Mouse (Mus musculus) liver, postnatal 0 days (tissue): ENCODE data around the gene Trim23.
"Not testable (repeated sequence)": the region's sequence is repeated elsewhere in the genome, so short reads cannot be mapped to it uniquely, and the experiment has no call there.

Experiments used
- CTCF ChIP-seq: sonication (generic); IDR thresholded peaks from 2 replicates; pipeline ENCODE4 v1.5.1; 2016; ENCODE audit warnings: antibody characterized with exemption, low read depth
- EP300 ChIP-seq: IDR thresholded peaks from 2 replicates; pipeline ENCODE4 v1.6.1; 2016; ENCODE audit warnings: antibody characterized with exemption, low read depth, mild to moderate bottlenecking

- not testable (repeated sequence) for TF ChIP-seq CTCF, EP300
Measured at GRCm38 (mm10) chr13:104195891-104196290, 17.3 kb downstream of the Trim23 start.
